Mouse (Mus musculus): ENCODE measurements at regions not wholly inside any gene's neighbourhood (a gene's known extent, or its start where the extent isn't known, plus 50 kb on each side); places are given as distances from the start of the nearest gene placed in this dataset.

- no peak for TF ChIP-seq POLR2A (IDR thresholded peaks at IDR 0.05; ENCODE audit: borderline replicate concordance, extremely low read depth, low read depth, low read length)
- TF ChIP-seq CTCF (IDR thresholded peaks at IDR 0.05; ENCODE audit: insufficient read depth, low read length) = no peak
These were observed 89.5 kb upstream of the Cdkn2b start for GRCm38 (mm10) chr4:89400342-89400741.
